Mouse (Mus musculus): ENCODE results near the gene Cavin1.
A peak's percentile ranks its signal among the peaks of the same experiment; 100 is the strongest.

The Cavin1 gene

GRCm38 (mm10) chr11:100981236-100981635, 10.5 kb upstream of the Cavin1 start:
- no peak for DNase-seq (ENCODE audit: low read depth, low spot score)

GRCm38 (mm10) chr11:100980438-100980837, 9.8 kb upstream of the Cavin1 start:
- no peak for DNase-seq (ENCODE audit: low read depth, low spot score)

GRCm38 (mm10) chr11:100979887-100980286, 9.2 kb upstream of the Cavin1 start:
- no peak for DNase-seq (ENCODE audit: low read depth, low spot score)

GRCm38 (mm10) chr11:100975241-100975640, 4.6 kb upstream of the Cavin1 start:
- no peak for DNase-seq (ENCODE audit: low read depth, low spot score)

GRCm38 (mm10) chr11:100974381-100974970, 3.8 kb upstream of the Cavin1 start:
- no peak for DNase-seq (ENCODE audit: low read depth, low spot score)

DNA sequence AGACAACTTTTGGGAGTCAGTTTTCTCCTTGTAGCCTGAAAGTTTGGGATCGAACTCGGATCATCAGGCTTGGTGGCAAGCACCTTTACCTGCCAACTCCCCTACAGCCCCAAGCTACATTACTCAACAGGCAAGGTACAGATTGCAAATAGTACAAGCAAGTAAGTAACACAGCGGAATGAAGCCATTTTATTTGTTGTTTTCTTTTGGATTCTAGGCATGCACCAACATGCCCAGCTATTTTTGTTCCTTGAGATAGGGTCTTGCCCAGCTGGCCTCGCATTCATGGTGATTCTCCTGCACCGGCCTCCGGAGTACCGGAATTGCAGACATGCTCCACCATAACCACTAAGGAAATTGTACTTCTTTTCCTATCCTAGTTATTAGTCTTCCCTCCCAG, 2.6 kb upstream of the Cavin1 start:
- DNase-seq (ENCODE audit: low read depth, low spot score) = no peak

DNA sequence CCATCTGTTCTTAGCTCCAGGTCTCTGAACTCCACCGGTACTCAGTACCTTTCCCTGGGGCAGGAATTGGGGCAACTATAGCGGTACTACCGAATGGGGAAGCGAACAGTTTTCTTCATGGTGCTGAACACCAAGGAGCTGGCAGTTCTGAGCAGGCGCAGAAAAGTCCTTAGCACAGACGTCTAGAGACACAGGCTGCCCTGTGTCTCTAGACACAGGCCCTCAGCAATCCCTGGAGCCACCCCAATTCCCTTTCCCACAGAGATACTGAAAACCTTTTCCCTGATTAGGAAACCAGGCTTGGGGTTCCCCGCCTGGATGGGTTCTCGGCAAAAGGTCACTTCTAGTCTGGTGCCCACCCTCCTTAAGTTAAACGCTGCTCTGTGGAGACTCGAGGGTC, 768 bp upstream of the Cavin1 start:
- DNase-seq (ENCODE audit: low read depth, low spot score) = no peak

DNA sequence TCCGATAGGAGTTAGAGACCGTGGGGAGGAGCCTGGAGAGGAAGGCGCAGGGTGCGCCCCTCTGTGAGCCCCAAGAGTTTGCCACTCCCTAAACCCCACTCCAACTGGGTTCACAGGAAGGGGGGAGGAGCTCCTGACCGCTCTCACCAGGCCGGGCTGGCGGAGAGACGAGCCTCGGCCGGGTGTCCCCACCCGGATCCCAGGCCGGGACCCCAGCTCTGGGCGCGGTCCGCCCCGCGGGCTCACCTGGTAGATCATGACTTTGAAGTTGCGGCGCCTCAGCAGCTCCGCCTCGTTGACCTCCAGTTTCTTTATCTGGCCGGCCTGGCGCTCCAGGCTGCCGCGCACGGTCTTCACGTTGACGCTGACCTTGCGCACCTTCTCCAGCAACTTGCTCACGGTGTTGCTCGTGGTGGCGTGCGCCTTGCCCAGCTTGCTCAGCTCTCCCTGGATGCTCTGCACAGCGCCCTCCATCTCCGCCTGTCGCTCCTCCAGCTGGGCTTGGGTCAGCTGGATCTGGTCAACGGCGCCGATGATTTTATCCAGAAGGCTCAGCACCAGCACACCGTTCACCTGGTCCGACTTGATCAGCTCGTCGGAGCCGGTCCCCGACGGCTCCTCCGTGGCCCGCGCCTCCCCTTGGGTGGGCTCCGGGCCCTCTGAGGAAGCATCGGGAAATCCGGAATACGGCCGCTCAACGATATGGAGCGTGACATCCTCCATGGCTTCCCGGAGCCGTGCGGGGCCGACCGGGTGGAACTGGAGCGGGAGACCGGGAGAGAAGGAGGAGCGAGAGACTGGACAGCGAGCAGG, 737 bp downstream of the Cavin1 start:
- DNase-seq (ENCODE audit: low read depth, low spot score) = no peak

DNA sequence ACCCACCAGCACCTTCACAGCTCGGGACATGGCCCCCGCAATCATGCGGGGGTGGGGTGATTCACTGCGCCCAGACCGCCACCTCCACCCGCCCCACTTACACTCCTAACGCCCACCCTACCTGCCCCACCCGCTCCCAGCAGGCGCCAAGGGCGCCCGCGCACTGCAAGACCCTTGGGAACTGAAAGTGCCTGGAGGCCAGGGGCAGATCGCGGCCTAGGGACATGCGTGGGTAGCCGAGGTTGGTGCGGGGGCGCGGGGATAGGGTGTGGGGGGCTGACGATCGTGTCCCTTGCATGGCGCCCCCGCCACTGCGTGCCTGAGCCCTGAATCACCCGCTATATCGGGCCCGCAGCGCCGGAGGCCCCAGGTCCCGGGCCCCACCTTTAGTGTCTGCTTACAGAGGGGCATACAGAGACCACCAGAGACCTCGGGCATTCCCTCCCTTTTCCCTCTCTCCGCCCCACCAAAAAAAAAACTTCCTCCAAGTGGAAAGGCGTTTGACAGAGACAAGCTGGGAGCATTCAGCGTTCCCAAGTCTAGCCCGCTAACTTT, 1.4 kb downstream of the Cavin1 start:
- DNase-seq (ENCODE audit: low read depth, low spot score) = no peak

GRCm38 (mm10) chr11:100968501-100968900, 2.2 kb downstream of the Cavin1 start:
- DNase-seq (ENCODE audit: low read depth, low spot score) = no peak

DNA sequence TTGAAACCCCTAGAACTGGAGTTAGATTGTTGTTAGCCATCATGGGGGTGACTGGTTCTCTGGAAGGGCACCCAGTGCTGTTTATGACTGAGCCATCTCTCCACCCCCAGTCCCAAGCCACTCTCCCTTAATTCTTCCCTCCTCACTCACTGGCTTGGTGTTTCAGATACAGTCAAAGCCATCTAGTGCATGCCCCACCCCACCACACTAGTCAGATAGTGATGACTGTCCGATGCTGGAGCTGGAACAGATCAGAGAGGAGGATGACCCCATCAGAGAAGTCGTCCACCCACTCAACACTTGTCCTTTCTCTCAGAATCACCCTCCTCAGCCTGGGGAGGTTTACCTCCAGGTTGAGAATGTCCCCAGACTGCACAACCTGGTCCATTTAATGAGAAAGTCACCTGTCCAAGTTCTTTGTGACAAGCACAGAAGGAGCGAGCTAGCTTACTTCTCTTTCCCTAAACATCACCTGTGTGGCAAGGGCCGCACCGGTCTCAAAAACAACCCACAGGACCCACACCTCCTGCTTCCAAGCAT, 2.7 kb downstream of the Cavin1 start:
- no peak for DNase-seq (ENCODE audit: low read depth, low spot score)

DNA sequence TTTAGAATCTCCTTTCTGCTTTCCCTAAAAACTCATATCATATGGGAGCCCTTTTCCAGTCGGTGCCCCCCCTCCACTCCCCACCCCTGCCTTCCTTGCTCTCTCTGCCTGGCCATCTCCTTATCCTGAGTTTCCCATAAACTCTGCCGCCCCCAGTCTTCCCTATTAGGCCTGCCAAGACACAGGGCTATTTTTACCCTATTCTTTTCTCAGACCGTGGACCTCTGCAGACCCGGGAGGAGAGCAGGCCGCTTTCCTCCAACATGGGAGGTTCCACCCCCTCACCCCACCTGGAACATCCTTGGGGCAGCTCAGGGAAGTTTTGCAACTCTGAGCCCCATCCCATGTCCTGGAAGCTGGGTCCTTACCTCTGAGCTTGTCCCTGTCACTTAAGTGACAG, 3.3 kb downstream of the Cavin1 start:
- no peak for DNase-seq (ENCODE audit: low read depth, low spot score)

DNA sequence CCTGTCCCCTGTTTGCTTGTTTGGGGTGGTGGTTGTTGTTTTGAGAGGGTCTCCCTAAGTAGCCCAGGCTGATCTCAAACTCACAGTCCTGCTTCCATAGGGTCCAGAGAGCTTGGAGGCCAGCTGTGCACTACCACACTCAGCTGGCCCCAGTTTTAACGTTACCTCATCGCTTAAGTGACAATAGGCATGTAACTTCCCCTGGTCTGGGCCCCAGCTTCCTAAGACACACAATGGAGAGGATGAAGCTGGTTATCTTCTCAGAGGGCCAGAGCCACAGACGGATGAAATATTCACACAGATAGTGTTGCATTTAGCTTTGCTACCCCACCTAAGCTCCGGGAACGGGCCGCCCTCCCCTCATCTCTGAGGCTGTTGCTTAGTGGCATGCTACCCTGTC, 4.9 kb downstream of the Cavin1 start:
- no peak for DNase-seq (ENCODE audit: low read depth, low spot score)

GRCm38 (mm10) chr11:100964901-100965542, 5.7 kb downstream of the Cavin1 start:
- DNase-seq (ENCODE audit: low read depth, low spot score) = no peak

GRCm38 (mm10) chr11:100964180-100964579, 6.5 kb downstream of the Cavin1 start:
- DNase-seq (ENCODE audit: low read depth, low spot score) = no peak

GRCm38 (mm10) chr11:100963647-100964046, 7.0 kb downstream of the Cavin1 start:
- DNase-seq (ENCODE audit: low read depth, low spot score) = no peak

DNA sequence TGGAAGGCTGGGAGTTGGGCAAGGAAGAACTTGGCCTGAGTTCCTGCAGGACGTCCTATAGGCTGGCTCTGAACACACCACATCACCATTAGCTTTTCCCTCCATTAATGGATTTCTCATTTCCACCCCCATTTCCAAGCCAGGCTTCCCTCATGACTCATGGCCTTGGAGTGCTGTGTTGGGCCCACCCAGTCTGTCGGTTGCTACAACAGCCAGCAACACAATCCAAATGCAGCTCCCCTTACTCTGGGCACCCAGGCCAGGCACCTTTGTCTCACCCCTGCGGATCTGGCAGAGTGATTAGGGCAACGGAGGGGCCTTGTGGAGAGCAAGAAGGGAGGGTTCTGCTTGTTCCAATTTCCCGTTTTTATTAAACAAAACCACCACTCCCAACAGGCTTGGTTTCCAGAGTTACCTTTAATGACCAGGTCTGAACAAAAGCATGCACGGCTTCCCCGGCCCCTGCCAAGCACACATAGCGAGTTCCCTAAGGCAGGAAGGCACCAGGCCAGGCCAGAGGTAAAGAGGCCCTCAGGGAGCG, 8.2 kb downstream of the Cavin1 start:
- no peak for DNase-seq (ENCODE audit: low read depth, low spot score)

- no peak for DNase-seq (ENCODE audit: low read depth, low spot score)
Observed at GRCm38 (mm10) chr11:100960540-100960939, 10.1 kb downstream of the Cavin1 start.

DNA sequence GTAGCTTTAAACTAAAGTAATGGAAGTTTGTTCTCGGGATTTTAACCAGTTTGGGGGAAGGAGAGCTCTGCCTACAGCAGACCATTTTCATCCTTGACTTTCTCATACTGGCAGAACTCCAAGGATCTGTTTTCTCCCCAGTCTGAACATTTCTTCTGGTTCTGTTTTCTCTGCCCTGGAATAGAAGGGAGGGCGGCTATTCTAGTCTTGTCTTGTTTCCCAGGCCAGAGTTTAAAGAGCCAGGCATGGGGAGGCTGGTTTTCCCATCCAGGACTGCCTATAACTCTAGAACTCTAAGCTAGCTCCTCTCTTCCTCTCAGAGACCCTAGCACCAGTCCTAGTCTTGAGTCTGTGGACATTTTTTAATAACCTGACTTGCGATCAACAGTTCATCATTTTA, 10.9 kb downstream of the Cavin1 start:
- no peak for DNase-seq (ENCODE audit: low read depth, low spot score)

DNA sequence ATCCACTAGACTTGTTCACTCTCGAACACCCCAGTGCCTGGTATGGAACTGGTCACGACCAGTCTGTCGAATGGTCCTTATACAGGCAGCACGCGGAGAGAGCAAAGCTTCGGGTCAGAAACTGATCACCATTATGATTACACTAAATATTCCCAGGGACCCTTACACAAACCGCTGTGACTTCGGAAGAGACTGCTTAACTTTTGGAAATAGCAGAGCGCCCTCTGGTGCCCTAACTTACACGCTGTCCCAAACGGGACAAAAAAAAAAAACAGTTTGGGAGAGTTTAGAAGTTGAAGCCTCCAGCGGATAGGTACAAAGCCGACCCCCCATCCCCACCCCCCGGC, 11.2 kb downstream of the Cavin1 start:
- peak; percentile 45 for DNase-seq (ENCODE audit: low read depth, low spot score)

GRCm38 (mm10) chr11:100958613-100959463, 11.8 kb downstream of the Cavin1 start:
- no peak for DNase-seq (ENCODE audit: low read depth, low spot score)
